Mouse (Mus musculus): ENCODE data around the gene Hes1.

Hes1 gene

DNA sequence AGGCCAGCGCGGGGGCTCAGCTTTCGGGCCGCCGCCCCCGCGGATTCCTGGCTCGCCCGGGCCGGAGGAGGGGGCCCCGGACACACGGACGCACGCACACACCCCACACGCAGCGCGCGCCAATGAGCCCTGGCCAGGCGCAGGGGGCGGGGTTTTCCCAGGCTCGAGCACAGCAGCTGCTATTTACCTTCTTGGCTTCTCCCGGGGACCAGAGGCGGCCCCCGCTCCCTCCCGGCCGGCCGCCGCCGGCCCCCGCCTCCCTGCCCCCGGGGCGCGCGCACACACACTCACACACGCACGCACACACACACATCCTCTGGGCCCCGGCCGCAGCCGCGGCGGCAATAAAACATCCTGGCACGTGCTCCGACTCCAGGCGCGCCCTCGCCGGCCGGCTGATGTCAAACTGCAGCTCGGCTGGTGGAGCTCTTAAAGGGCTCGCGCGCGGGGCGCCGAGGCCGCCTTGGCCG is at the start of gene Hes1:
TSS of gene Hes1 (plus strand) at position 401 of the 470 bp plus-strand sequence.
- DNase-seq: peak; percentile 97 to 99

GRCm38 (mm10) chr16:30016064-30016463 is 48.1 kb upstream of the Hes1 start:
- no peak for DNase-seq

DNA sequence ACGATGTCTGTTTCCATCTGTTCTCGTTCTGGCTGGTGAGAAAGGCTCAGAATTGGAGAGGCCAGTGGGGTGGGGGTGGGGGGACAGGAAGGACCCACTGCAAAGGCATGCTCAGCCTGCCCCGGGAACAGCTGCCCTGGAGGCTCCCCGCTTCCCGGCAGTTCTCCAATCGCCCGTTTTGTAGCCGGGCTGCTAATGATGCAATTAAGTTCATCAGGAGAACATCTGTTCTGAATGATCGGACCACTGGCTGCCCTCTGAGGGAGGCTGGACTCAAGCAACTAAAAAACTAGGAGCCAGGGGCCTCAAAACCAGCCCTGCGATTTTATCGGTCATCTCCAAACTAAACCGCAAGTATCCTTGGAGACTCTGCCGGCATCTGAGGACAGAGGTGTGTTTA is 44.1 kb upstream of the Hes1 start:
- peak in 1 of 2 experiments; percentile 28 for DNase-seq

GRCm38 (mm10) chr16:30022352-30022751 is 41.8 kb upstream of the Hes1 start:
- DNase-seq: no peak

DNA sequence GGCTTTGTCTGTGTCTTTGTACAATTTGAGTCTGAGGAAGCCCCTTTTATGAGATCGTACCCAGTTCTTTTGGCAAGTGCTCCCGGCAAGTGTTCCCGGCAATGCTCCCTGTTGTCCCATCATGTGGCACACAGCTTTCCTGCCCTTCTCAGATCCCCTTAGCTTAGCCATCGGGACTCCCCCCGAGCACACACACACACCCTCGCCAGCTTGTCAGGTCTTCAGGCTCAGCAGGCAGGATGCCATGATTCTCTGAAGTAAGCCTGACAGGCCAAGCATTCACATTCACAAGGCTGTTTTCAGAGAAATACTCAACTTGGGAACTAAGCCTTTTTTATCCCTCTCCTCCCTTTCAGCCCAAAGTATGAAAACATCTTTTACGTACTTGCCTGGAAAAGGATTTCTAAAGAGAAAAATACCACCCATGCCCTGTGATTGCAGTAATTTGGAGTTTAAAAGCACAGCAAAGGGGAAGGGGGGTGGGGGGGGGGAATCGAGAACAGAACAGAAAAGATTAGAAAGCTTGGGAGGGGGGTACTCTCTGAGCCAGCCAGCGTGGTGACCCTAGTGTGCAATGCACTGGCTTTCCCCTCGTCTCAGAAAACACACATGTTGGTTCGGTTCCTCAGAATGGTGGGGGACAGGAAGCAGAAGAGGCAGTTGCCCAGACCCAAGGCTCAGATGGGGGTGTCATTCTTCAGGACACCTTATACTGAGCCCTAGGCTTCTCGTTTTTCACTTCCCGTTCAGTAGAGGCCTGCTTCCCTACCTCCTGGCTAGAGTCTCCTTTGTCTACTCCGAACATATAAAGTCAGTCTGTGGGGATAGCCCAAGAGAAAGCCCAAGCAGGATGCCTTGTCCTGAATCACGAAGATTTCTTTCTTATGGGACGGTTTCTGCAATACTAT is 41.0 kb upstream of the Hes1 start:
- DNase-seq: no peak

DNA sequence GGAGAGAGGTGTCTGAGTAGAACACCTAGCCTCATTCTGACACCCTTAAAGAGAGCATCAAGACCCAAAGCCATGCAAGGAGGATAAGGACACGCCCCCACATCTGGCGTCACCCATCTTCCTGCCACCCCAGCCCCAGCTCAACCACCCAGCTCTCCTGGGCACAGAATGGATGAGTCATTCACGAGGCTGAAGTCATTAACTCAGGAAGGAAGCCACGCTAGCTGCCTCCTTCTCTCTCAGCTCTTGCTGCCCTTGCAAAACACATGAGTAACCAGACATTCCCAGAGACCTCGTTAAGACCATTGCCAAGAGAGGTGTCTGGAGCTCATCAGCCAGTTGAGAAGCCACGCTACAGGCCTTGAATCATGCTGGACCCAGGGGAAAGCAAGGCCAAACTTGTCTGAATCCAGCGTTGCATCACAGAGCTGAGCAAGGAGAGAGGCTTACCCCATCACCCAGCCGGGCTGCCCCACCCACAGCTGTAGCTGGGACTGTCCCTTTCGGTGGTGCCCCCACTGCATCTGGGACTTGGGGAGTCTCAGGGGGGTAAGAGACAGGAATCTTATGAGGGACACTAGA is 39.4 kb upstream of the Hes1 start:
- peak in 1 of 2 experiments; percentile 61 for DNase-seq

GRCm38 (mm10) chr16:30028184-30028583 is 36.0 kb upstream of the Hes1 start:
- DNase-seq: no peak

GRCm38 (mm10) chr16:30029264-30030003 is 34.8 kb upstream of the Hes1 start:
- DNase-seq: no peak

- DNase-seq: no peak
Observed at GRCm38 (mm10) chr16:30032326-30032904, 31.8 kb upstream of the Hes1 start.

- DNase-seq: no peak
Observed at GRCm38 (mm10) chr16:30033390-30033789, 30.8 kb upstream of the Hes1 start.

- DNase-seq: peak in 1 of 2 experiments; percentile 69
Observed at GRCm38 (mm10) chr16:30034001-30034400, 30.2 kb upstream of the Hes1 start.

- peak; percentile 62 to 84 for DNase-seq
Observed at GRCm38 (mm10) chr16:30034521-30034920, 29.7 kb upstream of the Hes1 start.

GRCm38 (mm10) chr16:30034979-30035440 is 29.2 kb upstream of the Hes1 start:
- no peak for DNase-seq

GRCm38 (mm10) chr16:30036104-30036503 is 28.1 kb upstream of the Hes1 start:
- peak in 1 of 2 experiments; percentile 25 for DNase-seq

DNA sequence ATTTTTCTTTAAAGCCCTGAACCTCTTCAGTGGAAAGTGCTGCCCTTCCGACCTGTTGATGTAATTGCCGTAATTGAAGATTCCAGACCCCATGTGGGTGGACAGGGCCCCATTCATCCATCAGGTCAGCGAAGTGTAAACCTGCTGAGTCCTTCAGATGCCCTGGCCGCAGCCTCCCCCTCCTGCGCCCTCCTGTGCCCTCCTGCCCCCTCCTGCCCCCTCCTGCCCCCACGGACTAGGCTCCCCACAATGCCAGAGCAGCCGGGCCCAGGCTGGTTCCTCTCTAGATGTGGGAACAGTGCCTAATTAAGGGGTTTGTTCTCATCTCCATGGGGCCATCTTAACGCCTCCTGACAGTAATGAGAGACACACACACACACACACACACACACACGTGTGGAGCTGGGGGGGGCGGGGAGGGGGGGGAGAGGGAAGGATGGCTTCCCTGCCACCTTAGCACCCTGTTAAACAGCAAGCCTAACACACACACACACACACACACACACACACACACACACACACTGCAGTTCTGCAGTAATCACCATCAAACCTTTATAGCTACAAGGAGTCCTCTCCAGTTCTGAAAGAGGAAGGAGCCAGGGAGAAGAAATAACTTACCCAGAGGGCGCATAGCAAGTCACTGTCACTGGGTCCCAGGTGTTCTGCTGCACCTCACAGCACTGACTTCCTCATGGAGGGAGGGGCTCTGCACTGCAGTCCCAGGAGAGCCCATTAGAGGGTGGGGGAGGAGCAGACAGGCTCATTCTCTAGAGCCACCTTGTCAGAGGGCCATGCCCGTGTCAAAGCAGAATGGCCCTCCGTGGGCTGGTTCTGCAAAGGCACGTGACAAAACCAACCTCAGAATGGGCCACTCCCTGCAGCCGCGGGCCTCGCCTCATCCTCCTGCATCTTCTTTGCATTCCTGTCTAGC is 25.3 kb upstream of the Hes1 start:
- peak; percentile 21 to 71 for DNase-seq

GRCm38 (mm10) chr16:30039841-30040240 is 24.3 kb upstream of the Hes1 start:
- no peak for DNase-seq

- no peak for DNase-seq
Observed at GRCm38 (mm10) chr16:30042859-30043258, 21.3 kb upstream of the Hes1 start.

GRCm38 (mm10) chr16:30045615-30046014 is 18.6 kb upstream of the Hes1 start:
- DNase-seq: peak; percentile 86 to 95

- DNase-seq: no peak
Observed at GRCm38 (mm10) chr16:30047010-30047409, 17.2 kb upstream of the Hes1 start.

DNA sequence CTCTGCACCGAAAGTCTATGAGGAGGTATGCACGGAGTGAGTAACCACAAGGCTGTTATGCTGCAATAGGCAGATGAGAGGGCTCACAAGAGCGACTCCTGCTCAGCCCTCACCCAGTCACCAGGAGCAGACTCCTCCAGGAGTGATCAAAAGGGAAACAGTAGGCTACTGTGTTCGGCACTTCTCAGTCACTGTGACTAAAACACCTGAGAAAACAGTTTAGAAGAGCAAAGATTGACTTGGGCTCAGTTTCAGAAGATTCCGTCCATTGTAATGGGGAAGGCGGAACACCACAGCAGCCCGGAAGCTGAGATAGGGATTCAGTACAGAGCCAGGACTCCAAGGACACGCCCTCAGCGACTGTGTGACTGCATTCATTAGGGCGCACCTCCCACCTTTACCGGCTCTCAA is 16.8 kb upstream of the Hes1 start:
- no peak for DNase-seq

- DNase-seq: peak; percentile 49 to 76
Observed at GRCm38 (mm10) chr16:30050767-30051490, 13.3 kb upstream of the Hes1 start.

All from kidney, postnatal 25 days (tissue).